Mouse (Mus musculus): ENCODE measurements around the gene Casc4.
"Not testable (repeated sequence)": the region's sequence is repeated elsewhere in the genome, so short reads cannot be mapped to it uniquely, and the experiment has no call there.

The Casc4 gene

DNA sequence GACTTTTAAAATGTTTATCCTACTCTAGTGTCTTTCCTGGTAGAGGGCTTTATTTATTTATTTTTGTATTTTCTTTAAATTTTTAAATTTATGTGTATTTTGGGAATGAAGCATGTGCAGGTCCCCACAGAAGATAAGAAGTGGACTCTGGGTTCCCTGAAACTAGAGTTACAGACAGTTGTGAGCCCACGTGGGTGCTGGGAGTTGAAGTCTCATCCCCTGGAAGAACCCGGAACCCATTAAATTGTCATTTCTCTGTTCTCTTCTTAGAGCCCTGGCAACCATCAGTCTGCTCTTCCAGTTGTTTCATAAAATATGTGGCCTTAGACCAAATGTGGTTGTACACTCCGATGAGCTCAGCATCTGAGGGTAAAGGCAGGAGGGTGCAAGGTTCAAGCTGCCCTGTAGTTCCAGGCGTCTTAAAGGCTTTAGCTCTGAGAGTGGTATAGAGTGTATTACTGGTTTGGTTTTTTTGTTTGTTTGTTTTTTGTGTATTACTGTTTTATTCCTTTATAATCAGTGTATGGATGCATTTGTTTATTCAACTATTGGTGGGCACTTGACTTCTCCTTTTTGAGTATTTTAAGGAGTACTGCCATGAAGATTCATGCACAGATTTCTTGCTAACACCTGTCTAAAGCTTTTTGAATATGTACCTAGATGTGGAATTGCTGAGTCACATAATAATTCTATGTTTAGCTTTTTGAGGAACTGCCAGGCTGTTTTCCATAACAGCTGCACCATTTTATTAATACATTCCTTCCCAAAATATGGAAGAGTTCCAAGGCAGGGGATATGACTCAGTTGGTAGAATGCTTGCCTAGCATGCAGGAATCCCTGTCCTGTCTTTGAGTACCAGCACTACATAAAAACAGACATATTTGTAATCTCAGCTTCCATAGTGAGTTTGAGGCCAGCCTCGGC is 49.5 kb downstream of the Casc4 start:
- DNase-seq (ENCODE audit: low read depth), result no peak

DNA sequence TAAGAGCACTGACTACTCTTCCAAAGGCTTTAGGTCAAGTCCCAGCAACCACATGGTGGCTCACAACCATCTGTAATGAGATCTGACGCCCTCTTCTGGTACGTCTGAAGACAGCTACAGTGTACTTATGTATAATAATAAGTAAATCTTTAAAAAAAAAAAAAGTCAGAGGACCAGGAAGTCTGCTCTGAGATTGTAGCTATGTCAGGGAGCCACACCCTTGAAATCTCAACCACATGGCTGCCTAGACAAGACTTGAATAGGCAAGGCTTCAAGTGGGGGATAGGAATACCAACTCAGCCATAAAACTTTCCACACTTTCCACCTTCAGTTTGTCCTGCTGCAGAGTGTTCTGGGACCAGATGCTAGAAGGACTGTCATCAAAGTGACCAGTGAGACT is 70.9 kb downstream of the Casc4 start:
- not testable (repeated sequence) for DNase-seq (ENCODE audit: low read depth)

DNA sequence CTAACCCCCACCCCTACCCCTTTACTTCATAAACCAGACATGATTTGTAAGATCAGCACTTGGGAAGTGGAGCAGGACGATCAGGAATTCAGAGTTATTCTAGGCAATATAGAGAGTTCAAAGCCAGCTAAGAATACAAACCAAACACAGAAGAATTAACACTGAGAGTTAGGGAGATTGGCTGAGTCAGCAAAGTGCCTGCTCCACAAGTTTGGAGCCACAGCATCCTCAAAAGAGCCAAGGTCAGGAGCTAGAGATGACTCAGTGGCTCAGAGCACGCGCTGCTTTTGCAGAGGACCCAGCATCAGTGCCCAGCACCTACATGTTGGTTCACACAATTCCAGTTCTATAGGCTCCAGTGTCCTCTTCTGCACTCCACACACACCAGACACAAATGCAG is 76.6 kb downstream of the Casc4 start:
- no peak for DNase-seq (ENCODE audit: low read depth)

DNA sequence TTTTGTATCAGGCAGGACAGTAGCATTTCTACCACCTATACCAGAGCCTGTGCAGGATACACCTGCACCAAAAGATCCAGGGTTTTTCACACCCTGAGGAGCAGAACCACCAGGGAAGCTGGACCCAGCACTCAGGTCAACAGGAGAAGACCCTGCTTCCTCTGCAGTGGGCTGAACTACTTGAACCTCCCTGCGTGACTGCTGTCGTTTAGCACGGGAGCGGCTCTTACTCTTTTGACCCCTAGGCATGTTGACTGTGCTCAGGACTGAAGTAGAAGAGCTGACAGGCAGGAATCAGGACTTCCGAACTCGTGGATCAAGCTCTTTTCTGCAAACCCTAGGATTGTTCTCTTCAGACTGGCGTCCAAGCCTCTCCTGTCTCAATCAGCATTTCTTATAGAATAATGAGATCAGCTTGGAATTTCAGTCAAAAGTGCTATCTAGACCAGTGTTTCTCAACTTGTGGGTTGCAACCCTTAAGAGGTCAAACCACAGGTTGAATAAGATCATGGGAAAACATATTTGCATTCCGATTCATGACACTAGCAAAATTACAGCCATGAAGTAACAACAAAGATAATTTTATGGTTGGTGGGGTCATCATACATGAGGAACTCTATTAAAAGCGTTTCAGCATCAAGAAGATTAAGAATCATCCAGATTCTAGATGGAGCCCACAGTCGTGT is 88.3 kb downstream of the Casc4 start:
- no peak for DNase-seq (ENCODE audit: low read depth)

DNA sequence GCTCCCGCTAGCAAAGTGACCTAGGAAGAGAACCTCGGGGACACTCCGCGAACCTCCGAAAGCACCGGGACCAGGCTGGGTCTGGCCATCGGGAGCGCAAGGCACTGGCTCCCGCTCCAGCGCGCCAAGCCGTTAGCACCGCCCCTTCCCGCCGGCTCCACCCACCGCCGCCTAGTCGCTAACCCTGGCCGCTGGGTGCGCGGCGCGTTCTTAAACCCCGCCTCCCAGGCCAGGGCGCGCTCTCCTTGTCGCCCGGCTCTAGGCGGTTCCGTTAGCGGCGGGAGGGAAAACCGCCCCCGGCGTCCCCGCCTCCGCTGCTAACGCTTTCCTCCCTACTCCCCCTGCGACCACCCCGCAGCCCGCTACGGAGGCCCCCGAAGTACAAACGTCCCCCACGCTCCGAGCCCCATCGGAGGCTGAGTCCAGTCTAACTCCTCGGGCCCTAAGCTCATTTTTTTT is 89.0 kb downstream of the Casc4 start, which contains the start of the genes Ctdspl2 and Mageb3:
TSS of gene Ctdspl2 (plus strand) at position 237 of the 459 bp plus-strand sequence.
TSS of gene Mageb3 (minus strand) at position 328 of the 459 bp plus-strand sequence.
- DNase-seq (ENCODE audit: low read depth), result peak; percentile 87

DNA sequence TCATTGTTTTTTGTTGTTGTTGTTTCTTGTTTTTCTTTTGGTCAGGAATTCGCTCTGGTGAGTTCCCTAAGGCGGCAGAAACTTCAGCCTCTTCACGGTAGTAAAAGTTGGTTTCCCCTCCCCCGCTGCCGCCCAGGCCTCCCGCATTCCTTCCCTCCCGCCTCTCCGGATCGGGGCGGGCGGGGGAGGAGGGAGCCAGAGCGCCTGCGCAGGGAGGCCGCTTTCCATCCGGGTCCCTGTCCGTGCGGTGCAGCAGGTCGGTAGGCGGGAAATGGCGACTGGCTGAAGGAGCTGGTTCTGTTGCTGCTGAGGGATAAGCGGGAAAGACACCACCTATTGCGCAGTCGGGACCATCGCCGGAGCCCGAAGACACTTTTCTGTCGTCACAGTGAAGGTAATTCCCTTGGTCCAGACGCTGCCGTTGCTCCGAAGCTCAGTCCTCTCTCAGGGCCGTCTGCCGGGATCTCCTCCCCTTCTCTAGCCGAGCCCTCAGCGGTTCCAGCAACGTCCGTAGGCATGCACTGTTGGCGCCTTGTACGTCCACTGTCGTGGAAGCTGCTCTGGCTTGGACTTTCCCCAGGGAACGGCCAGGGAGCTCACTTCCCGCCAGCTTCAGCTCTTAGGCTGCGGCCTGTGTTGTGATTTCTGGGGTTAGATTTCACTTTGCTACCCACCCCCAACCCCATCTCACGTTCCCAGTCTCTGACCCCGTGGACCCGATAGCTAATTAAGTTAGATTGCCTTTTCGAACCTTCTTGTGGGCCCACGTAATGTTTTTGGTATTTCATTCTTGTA is 89.7 kb downstream of the Casc4 start:
- peak; percentile 87 for DNase-seq (ENCODE audit: low read depth)

DNA sequence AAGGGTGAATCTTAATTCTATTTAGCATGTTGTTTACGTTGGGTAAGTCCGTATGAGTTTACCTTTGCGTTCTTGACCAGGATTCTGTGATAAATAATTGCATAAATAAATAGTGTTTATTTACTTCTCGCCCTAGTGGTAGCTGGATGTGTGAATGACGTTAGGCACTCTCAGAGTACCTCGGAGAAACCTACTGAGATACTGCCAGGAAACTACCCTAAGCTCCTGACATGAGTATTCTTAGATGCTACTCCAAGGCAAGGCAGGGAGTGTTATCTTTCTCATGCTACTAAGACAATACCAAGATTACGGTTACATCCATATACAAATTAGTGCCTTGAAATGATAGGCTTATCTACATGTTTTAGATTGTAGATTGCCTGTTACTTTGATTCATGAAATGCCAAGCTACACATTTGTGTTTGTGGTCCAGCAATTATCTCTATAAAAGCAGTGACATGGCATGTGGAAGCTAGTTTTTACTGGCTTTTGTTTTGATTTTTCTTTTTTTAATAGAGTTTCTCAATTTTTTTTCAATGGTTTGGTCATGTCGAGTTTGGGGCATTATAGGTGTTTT is 90.5 kb downstream of the Casc4 start:
- DNase-seq (ENCODE audit: low read depth), result peak; percentile 20

Data from c-Kit-positive CD71-positive TER-119-negative erythroid progenitor cells, embryonic 14.5 days (primary cell).